Mouse (Mus musculus) ES-E14 (cell line): ENCODE results near the gene 1600002K03Rik.

ENCODE experiments used
- HCFC1 ChIP-seq: IDR thresholded peaks from 2 replicates; pipeline ENCODE4 v1.6.1; 2012; ENCODE audit warnings: low read length, inconsistent platforms, borderline replicate concordance; ENCODE audit not compliant: insufficient read depth
- ZNF384 ChIP-seq: IDR thresholded peaks from 2 replicates; pipeline ENCODE4 v1.6.1; 2012; ENCODE audit warnings: low read depth, low read length, inconsistent platforms

DNA sequence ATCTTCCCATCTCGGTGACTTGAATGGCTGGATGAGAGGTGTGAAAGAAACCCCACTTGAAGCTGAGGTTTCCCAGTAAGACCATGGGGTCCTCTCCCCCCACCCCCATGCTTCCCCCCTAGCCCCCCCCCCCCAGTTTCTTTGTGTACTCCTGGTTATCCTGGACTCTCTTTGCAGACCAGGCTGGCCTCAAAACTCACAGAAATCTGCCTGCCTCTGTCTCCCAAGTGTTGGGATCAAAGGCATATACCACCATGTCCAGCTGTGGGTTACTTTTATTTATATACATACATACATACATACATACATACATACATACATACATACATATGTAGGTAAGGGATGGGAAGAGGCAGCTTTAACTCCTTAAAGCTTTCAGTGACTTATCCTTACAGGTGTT is 3.7 kb upstream of the 1600002K03Rik start:
- TF ChIP-seq ZNF384 (no peak), HCFC1 (no peak)
